Mouse (Mus musculus): ENCODE measurements around the gene Prm1. TPM values are rescaled to one million over a fixed set of nuclear protein-coding genes. Genes with fewer than 3 reads are reported as not detected.

Prm1 gene
- polyA plus RNA-seq, 1 experiment from 2014 or later: not detected

DNA sequence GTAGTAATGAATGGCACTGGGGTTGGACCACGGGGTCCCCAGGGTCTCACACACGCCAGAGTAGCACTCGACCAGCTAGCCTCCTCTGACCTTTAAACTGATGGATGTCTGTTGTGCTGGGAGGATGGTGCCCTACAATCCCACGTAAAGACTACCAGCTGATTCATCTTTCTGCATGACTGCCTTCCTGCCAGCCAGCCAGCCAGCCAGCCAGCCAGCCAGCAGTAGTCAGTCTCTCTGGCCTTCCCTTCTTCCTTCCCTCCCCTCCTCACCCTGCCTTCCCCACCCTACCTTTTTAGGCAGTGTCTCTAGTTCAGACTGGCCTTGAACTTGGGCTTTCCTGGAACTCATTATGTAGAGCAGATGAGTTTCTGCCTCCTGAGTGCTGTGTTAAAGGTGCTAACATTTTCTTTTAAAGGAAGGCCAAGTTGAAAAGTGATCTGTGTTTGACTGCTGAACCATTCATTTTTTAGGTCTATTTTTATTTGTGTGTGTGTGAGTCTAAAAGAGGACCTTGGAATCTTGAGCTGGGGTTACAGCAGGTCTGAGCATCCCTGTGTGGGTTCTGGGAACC, 36.7 kb upstream of the Prm1 start:
- Histone ChIP-seq H3K36me3 (ENCODE audit: control insufficient read depth, insufficient read depth, low read length) (no peaks in the 10 kb centered on the region), H3K9ac (ENCODE audit: low read length) (no peak overlapping the region), H3K4me1 (ENCODE audit: control insufficient read depth, insufficient read depth, low read length) (peaks cover 21% of the 10 kb centered on the region), H3K27ac (replicated peaks; ENCODE audit: low read depth, low read length) (no peak overlapping the region), H3K9me3 (ENCODE audit: control insufficient read depth, low read length) (no peaks in the 10 kb centered on the region), H3K4me3 (ENCODE audit: low read depth, low read length) (no peak overlapping the region), H3K4me2 (ENCODE audit: low read depth, severe bottlenecking) (no peak overlapping the region), H3K27me3 (ENCODE audit: control insufficient read depth, insufficient read depth, low read length) (no peaks in the 10 kb centered on the region)
- DNase-seq (ENCODE audit: low spot score) (no peak), ATAC-seq (ENCODE audit: insufficient number of reproducible peaks, low FRiP score, low TSS enrichment, low read depth) (no peak)
- 86% methylated on average over 4 of the region's 4 CpGs for WGBS

DNA sequence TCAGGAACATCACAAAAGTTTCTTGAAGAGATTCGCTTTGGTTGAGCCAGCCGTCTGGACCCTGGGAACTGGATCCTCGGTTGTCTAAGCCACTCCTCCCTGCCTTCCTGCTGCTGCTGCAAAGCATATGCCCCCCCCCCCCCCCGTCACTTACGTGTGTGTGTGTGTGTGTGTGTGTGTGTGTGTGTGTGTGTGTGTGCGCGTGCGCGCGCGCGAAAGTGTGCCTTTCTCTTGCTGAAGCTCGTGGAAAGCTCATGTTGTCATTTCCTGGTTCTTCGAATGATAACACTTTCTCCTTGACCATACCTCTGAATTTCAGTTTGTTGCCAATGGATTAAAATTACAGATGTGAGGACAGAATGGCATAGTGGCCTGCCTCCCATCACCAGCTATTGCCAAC, 34.4 kb upstream of the Prm1 start:
- WGBS: 83% methylated on average over 12 of the region's 14 CpGs
- no peak overlapping the region for H3K27ac ChIP-seq (replicated peaks; ENCODE audit: low read depth, low read length)
- H3K27me3 ChIP-seq (ENCODE audit: control insufficient read depth, insufficient read depth, low read length): no peaks in the 10 kb centered on the region
- DNase-seq (ENCODE audit: low spot score) (no peak), ATAC-seq (ENCODE audit: insufficient number of reproducible peaks, low FRiP score, low TSS enrichment, low read depth) (no peak)
- H3K4me3 ChIP-seq (ENCODE audit: low read depth, low read length): no peak overlapping the region
- H3K9ac ChIP-seq (ENCODE audit: low read length): no peak overlapping the region
- no peaks in the 10 kb centered on the region for H3K9me3 ChIP-seq (ENCODE audit: control insufficient read depth, low read length)
- no peaks in the 10 kb centered on the region; the same call in 1 of the 2 replicates for H3K36me3 ChIP-seq (ENCODE audit: control insufficient read depth, insufficient read depth, low read length)
- peaks cover 21% of the 10 kb centered on the region for H3K4me1 ChIP-seq (ENCODE audit: control insufficient read depth, insufficient read depth, low read length)
- H3K4me2 ChIP-seq (ENCODE audit: low read depth, severe bottlenecking): no peak overlapping the region

DNA sequence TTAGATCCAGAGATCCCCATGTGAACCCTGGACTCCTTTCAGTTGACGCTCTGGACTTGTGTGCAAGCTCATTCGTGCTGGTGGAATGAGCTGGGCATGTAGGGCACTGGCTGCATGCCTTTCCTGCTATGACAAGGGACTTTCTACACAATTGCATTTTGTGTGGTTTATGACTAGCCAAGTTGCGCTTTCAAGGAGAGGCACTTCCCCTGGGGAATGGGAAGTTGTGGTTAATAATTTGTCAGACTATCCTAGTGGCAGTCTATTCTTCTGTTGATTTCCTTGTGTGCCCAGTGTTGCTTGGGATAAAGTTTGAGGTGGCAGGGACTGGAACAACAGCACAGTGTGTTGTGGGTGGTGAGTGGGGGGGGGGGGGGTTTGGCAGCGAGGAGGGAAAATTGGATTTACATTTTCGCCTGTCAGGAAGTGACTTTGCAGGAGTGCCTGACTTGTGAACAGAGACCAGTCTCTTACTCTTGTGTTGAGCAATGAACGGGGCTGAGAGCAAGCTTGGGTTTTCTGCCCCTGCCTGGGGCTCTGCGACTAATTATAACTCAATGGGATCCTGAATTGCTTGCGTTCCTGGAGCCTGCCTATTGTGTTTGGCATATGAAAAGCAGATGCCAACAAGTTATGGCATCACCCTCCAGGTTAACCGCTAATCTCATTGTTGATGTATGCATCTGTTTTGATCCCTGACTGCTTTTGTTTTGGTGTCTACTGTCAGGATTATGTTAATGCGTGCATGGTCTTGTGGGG, 33.0 kb upstream of the Prm1 start:
- no peak overlapping the region for H3K4me3 ChIP-seq (ENCODE audit: low read depth, low read length)
- no peaks in the 10 kb centered on the region for H3K27me3 ChIP-seq (ENCODE audit: control insufficient read depth, insufficient read depth, low read length)
- ATAC-seq (ENCODE audit: insufficient number of reproducible peaks, low FRiP score, low TSS enrichment, low read depth): no peak
- H3K27ac ChIP-seq (replicated peaks; ENCODE audit: low read depth, low read length): no peak overlapping the region
- H3K9ac ChIP-seq (ENCODE audit: low read length): no peak overlapping the region
- H3K36me3 ChIP-seq (ENCODE audit: control insufficient read depth, insufficient read depth, low read length): no peaks in the 10 kb centered on the region; the same call in 1 of the 2 replicates
- no peaks in the 10 kb centered on the region for H3K9me3 ChIP-seq (ENCODE audit: control insufficient read depth, low read length)
- H3K4me1 ChIP-seq (ENCODE audit: control insufficient read depth, insufficient read depth, low read length): peaks cover 17% of the 10 kb centered on the region
- WGBS: 44% methylated on average over 10 of the region's 10 CpGs
- H3K4me2 ChIP-seq (ENCODE audit: low read depth, severe bottlenecking): no peak overlapping the region
- peak; percentile 36 for DNase-seq (ENCODE audit: low spot score)

DNA sequence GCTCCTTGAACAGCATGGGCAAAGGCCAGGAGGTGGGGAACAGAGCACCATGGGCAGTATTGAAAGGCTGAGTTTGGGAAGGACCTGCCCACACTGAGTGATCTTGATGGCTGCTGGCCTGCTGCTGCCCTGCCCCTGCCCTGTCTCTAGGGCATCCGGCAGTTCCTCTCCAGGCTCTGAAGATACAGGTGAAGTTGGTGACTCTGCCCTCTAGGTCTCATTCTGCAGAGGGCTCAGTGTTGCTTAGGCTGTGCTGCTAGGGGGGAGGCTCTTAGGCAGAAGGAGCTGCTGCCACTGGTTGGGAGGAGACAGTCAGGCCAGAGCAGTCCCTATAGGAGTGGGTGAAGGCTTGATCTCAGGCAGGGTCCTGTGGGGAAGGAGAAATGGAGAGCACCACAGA, 32.3 kb upstream of the Prm1 start:
- Histone ChIP-seq H3K27me3 (ENCODE audit: control insufficient read depth, insufficient read depth, low read length) (no peaks in the 10 kb centered on the region), H3K4me1 (ENCODE audit: control insufficient read depth, insufficient read depth, low read length) (peaks cover 12% of the 10 kb centered on the region), H3K9ac (ENCODE audit: low read length) (no peak overlapping the region), H3K27ac (replicated peaks; ENCODE audit: low read depth, low read length) (no peak overlapping the region), H3K36me3 (ENCODE audit: control insufficient read depth, insufficient read depth, low read length) (no peaks in the 10 kb centered on the region; the same call in 1 of the 2 replicates), H3K4me3 (ENCODE audit: low read depth, low read length) (no peak overlapping the region), H3K9me3 (ENCODE audit: control insufficient read depth, low read length) (no peaks in the 10 kb centered on the region), H3K4me2 (ENCODE audit: low read depth, severe bottlenecking) (no peak overlapping the region)
- no peak for DNase-seq (ENCODE audit: low spot score)
- no peak for ATAC-seq (ENCODE audit: insufficient number of reproducible peaks, low FRiP score, low TSS enrichment, low read depth)
- 92% methylated on average over 1 of the region's 1 CpGs for WGBS

- Histone ChIP-seq H3K9me3 (ENCODE audit: control insufficient read depth, low read length) (no peaks in the 10 kb centered on the region), H3K4me2 (ENCODE audit: low read depth, severe bottlenecking) (no peak overlapping the region), H3K27me3 (ENCODE audit: control insufficient read depth, insufficient read depth, low read length) (no peaks in the 10 kb centered on the region), H3K4me1 (ENCODE audit: control insufficient read depth, insufficient read depth, low read length) (peaks cover 12% of the 10 kb centered on the region), H3K4me3 (ENCODE audit: low read depth, low read length) (no peak overlapping the region), H3K27ac (replicated peaks; ENCODE audit: low read depth, low read length) (no peak overlapping the region), H3K9ac (ENCODE audit: low read length) (no peak overlapping the region), H3K36me3 (ENCODE audit: control insufficient read depth, insufficient read depth, low read length) (no peaks in the 10 kb centered on the region; the same call in 1 of the 2 replicates)
- 88% methylated on average over 3 of the region's 3 CpGs for WGBS
- ATAC-seq (ENCODE audit: insufficient number of reproducible peaks, low FRiP score, low TSS enrichment, low read depth) (no peak), DNase-seq (ENCODE audit: low spot score) (no peak)
These were observed 31.6 kb upstream of the Prm1 start for GRCm38 (mm10) chr16:10837250-10837649.

DNA sequence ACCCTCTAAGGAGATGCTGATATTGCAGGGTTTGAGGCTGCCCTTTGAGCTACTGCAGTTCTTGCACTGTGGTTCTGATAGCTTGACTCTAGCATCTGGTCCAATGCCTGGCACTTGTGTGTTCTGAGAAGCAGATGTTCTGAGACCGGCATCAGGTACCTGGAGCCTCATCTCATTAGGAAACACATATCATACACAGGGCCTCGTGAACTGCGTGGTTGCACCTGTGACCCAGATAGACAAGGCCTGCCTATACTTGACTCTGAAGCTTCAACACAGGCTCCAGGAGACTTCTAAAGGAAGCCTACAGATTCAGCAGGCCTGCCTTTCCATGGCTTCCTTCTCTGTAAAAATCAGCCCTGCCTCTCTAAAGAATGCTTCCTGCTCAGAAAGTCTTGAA, 30.7 kb upstream of the Prm1 start:
- Histone ChIP-seq H3K27me3 (ENCODE audit: control insufficient read depth, insufficient read depth, low read length) (no peaks in the 10 kb centered on the region), H3K4me3 (ENCODE audit: low read depth, low read length) (no peak overlapping the region), H3K4me2 (ENCODE audit: low read depth, severe bottlenecking) (no peak overlapping the region), H3K36me3 (ENCODE audit: control insufficient read depth, insufficient read depth, low read length) (no peaks in the 10 kb centered on the region; the same call in 1 of the 2 replicates), H3K9me3 (ENCODE audit: control insufficient read depth, low read length) (no peaks in the 10 kb centered on the region), H3K4me1 (ENCODE audit: control insufficient read depth, insufficient read depth, low read length) (peaks cover 12% of the 10 kb centered on the region), H3K9ac (ENCODE audit: low read length) (no peak overlapping the region), H3K27ac (replicated peaks; ENCODE audit: low read depth, low read length) (no peak overlapping the region)
- DNase-seq (ENCODE audit: low spot score): no peak
- ATAC-seq (ENCODE audit: insufficient number of reproducible peaks, low FRiP score, low TSS enrichment, low read depth): no peak
- WGBS: 91% methylated on average over 3 of the region's 3 CpGs

DNA sequence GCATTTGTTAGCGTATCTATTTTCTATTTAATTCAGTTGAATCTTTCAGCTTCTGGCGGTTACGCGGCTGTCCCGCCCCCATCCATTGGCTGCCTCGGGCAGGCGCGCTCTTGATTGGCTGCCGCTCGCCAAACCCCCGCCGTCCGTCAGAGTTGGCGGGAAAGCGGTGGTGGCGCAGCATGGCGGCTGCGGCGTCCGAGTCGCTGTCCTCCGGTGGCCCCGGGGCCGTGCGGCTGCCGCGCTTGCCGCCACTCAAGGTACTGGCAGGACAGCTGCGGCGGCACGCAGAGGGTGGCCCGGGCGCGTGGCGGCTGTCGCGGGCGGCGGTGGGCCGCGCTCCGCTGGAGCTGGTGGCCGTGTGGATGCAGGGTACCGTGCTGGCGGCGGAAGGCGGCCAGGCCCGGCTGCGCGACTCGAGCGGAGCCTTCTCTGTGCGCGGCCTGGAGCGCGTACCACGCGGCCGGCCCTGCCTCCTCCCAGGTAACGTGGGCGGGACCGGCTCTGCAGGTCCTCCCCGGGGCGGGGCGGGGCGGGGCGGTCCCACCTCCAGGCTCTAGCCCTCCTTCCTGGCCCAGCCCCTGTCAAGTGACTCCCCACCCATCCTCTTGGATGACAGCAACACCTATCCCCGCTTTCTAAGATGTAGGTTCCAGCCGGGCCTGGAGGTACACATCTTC, 29.4 kb upstream of the Prm1 start, which contains the start of gene Rmi2:
TSS of gene Rmi2 (plus strand) at position 149 of the 677 bp plus-strand sequence.
- H3K9ac ChIP-seq (ENCODE audit: low read length): peak within 1 kb of the TSS; percentile 75
- H3K36me3 ChIP-seq (ENCODE audit: control insufficient read depth, insufficient read depth, low read length): no peaks in the 10 kb centered on the region; the same call in 1 of the 2 replicates
- ATAC-seq (ENCODE audit: insufficient number of reproducible peaks, low FRiP score, low TSS enrichment, low read depth): peak; percentile 84
- peak within 1 kb of the TSS; percentile 53 for H3K4me2 ChIP-seq (ENCODE audit: low read depth, severe bottlenecking)
- peak; percentile 93 for DNase-seq (ENCODE audit: low spot score)
- peak within 1 kb of the TSS; percentile 75 for H3K27ac ChIP-seq (replicated peaks; ENCODE audit: low read depth, low read length)
- no peaks in the 10 kb centered on the region for H3K9me3 ChIP-seq (ENCODE audit: control insufficient read depth, low read length)
- no peaks in the 10 kb centered on the region for H3K27me3 ChIP-seq (ENCODE audit: control insufficient read depth, insufficient read depth, low read length)
- peaks cover 12% of the 10 kb centered on the region for H3K4me1 ChIP-seq (ENCODE audit: control insufficient read depth, insufficient read depth, low read length)
- peak within 1 kb of the TSS; percentile 60 for H3K4me3 ChIP-seq (ENCODE audit: low read depth, low read length)
- WGBS: under 1% methylated on average over 68 of the region's 69 CpGs

DNA sequence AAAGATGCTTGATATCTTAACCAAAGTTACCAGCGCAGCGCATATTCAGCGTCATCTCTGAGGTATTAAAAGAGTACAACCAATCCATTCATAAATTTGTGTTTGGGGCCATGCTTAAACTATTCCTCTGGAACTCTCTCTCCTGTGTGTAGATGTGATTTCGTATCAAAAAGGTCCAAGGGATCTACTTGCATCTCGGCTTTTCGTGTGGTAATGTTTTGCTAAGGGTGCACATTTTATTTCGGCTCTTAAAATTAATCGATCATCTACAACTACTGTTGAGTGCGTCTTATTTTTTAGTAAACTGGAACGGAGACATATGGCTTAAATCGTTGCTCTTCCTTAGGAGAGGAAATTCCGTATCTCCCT, 28.9 kb upstream of the Prm1 start:
- Histone ChIP-seq H3K9me3 (ENCODE audit: control insufficient read depth, low read length) (no peaks in the 10 kb centered on the region), H3K4me3 (ENCODE audit: low read depth, low read length) (peak overlapping the region; percentile 60), H3K27ac (replicated peaks; ENCODE audit: low read depth, low read length) (no peak overlapping the region), H3K9ac (ENCODE audit: low read length) (peak overlapping the region; percentile 38; the same call in 1 of the 2 replicates), H3K4me2 (ENCODE audit: low read depth, severe bottlenecking) (peak overlapping the region; percentile 53), H3K36me3 (ENCODE audit: control insufficient read depth, insufficient read depth, low read length) (no peaks in the 10 kb centered on the region; the same call in 1 of the 2 replicates), H3K4me1 (ENCODE audit: control insufficient read depth, insufficient read depth, low read length) (peaks cover 12% of the 10 kb centered on the region), H3K27me3 (ENCODE audit: control insufficient read depth, insufficient read depth, low read length) (no peaks in the 10 kb centered on the region)
- ATAC-seq (ENCODE audit: insufficient number of reproducible peaks, low FRiP score, low TSS enrichment, low read depth): no peak
- no peak for DNase-seq (ENCODE audit: low spot score)
- 12% methylated on average over 12 of the region's 12 CpGs for WGBS
